Mouse (Mus musculus): Measurements from ENCODE around the gene Tmem270.

GRCm38 (mm10) chr5:134926726-134927125 is 20.2 kb upstream of the Tmem270 start:
- no peak for TF ChIP-seq USF1 (IDR thresholded peaks at IDR 0.05; ENCODE audit: low read depth)
- TF ChIP-seq POLR2A (IDR thresholded peaks at IDR 0.05; ENCODE audit: insufficient read length, low read depth) = no peak
